Mouse (Mus musculus): ENCODE measurements at regions not wholly inside any gene's neighbourhood (a gene's known extent, or its start where the extent isn't known, plus 50 kb on each side); places are given as distances from the start of the nearest gene placed in this dataset.

- DNase-seq (ENCODE audit: low read depth in 2 of 2, low spot score in 2 of 2) = no peak
These were observed 105.0 kb upstream of the Parp11 start for GRCm38 (mm10) chr6:127341604-127342003.

GRCm38 (mm10) chr6:127348770-127349409, 97.8 kb upstream of the Parp11 start:
- DNase-seq (ENCODE audit: low read depth in 2 of 2, low spot score in 2 of 2) = no peak

GRCm38 (mm10) chr6:127349479-127350110, 97.0 kb upstream of the Parp11 start:
- DNase-seq (ENCODE audit: low read depth in 2 of 2, low spot score in 2 of 2) = no peak

- no peak for DNase-seq (ENCODE audit: low read depth in 2 of 2, low spot score in 2 of 2)
These were observed 94.9 kb upstream of the Parp11 start for GRCm38 (mm10) chr6:127351691-127352090.

- DNase-seq (ENCODE audit: low read depth in 2 of 2, low spot score in 2 of 2) = no peak
These were observed 91.5 kb upstream of the Parp11 start for GRCm38 (mm10) chr6:127355112-127355511.

GRCm38 (mm10) chr6:127356442-127356841, 90.2 kb upstream of the Parp11 start:
- no peak for DNase-seq (ENCODE audit: low read depth in 2 of 2, low spot score in 2 of 2)

- no peak for DNase-seq (ENCODE audit: low read depth in 2 of 2, low spot score in 2 of 2)
These were observed 87.8 kb upstream of the Parp11 start for GRCm38 (mm10) chr6:127358805-127359204.

GRCm38 (mm10) chr6:127359391-127359874, 87.2 kb upstream of the Parp11 start:
- peak; percentile 65 to 81 for DNase-seq (ENCODE audit: low read depth in 2 of 2, low spot score in 2 of 2)

GRCm38 (mm10) chr6:127362166-127362565, 84.5 kb upstream of the Parp11 start:
- no peak for DNase-seq (ENCODE audit: low read depth in 2 of 2, low spot score in 2 of 2)

- DNase-seq (ENCODE audit: low read depth in 2 of 2, low spot score in 2 of 2) = no peak
These were observed 83.5 kb upstream of the Parp11 start for GRCm38 (mm10) chr6:127362966-127363752.

GRCm38 (mm10) chr6:127363871-127364590, 82.6 kb upstream of the Parp11 start:
- DNase-seq (ENCODE audit: low read depth in 2 of 2, low spot score in 2 of 2) = no peak

GRCm38 (mm10) chr6:127364591-127365187, 82.0 kb upstream of the Parp11 start:
- no peak for DNase-seq (ENCODE audit: low read depth in 2 of 2, low spot score in 2 of 2)

- DNase-seq (ENCODE audit: low read depth in 2 of 2, low spot score in 2 of 2) = no peak
These were observed 81.4 kb upstream of the Parp11 start for GRCm38 (mm10) chr6:127365246-127365645.

GRCm38 (mm10) chr6:127365651-127366050, 81.0 kb upstream of the Parp11 start:
- no peak for DNase-seq (ENCODE audit: low read depth in 2 of 2, low spot score in 2 of 2)

- no peak for DNase-seq (ENCODE audit: low read depth in 2 of 2, low spot score in 2 of 2)
These were observed 73.6 kb upstream of the Parp11 start for GRCm38 (mm10) chr6:127373052-127373451.

- no peak for DNase-seq (ENCODE audit: low read depth in 2 of 2, low spot score in 2 of 2)
These were observed 72.7 kb upstream of the Parp11 start for GRCm38 (mm10) chr6:127373797-127374463.

GRCm38 (mm10) chr6:127374464-127375143, 72.0 kb upstream of the Parp11 start:
- DNase-seq (ENCODE audit: low read depth in 2 of 2, low spot score in 2 of 2) = no peak

- no peak for DNase-seq (ENCODE audit: low read depth in 2 of 2, low spot score in 2 of 2)
These were observed 71.5 kb upstream of the Parp11 start for GRCm38 (mm10) chr6:127375144-127375529.

GRCm38 (mm10) chr6:127375711-127376199, 70.9 kb upstream of the Parp11 start:
- no peak for DNase-seq (ENCODE audit: low read depth in 2 of 2, low spot score in 2 of 2)

- no peak for DNase-seq (ENCODE audit: low read depth in 2 of 2, low spot score in 2 of 2)
These were observed 67.9 kb upstream of the Parp11 start for GRCm38 (mm10) chr6:127378701-127379100.

Measured in CD8-positive naive resting alpha-beta T cell, adult 2 months (primary cell).